Mouse (Mus musculus): ENCODE results near the gene Kdm4b. TPM values are rescaled to one million over a fixed set of nuclear protein-coding genes. Genes with fewer than 3 reads are reported as not detected.

Gene Kdm4b
- total and polyA plus RNA-seq, 2 experiments from 2014 or later = 53.2 to 133 TPM

- Histone ChIP-seq H3K9me3 (ENCODE audit: low read length) (no peaks in the 10 kb centered on the region), H3K36me3 (ENCODE audit: insufficient read depth) (peaks cover 67% of the 10 kb centered on the region), H3K27ac (ENCODE audit: low read depth, low read length) (0 out of 2 replicates have a peak overlapping the region, but pooled peaks have one; percentile 35), H3K4me2 (ENCODE audit: low read depth) (no peak overlapping the region), H3K27me3 (ENCODE audit: insufficient read depth, low read length) (no peaks in the 10 kb centered on the region), H3K4me1 (ENCODE audit: insufficient read depth) (no peaks in the 10 kb centered on the region), H3K9ac (no peak overlapping the region), H3K4me3 (ENCODE audit: low read depth, low read length) (no peak overlapping the region)
- WGBS = 60% methylated on average over 6 of the region's 6 CpGs
- no peak for TF ChIP-seq CTCF (IDR thresholded peaks at IDR 0.05; ENCODE audit: low read depth)
- ATAC-seq (no peak), DNase-seq (no peak)
Observed at GRCm38 (mm10) chr17:56379281-56379834, 53.5 kb downstream of the Kdm4b start.

- WGBS = 26% methylated on average over 6 of the region's 6 CpGs
- Histone ChIP-seq H3K4me2 (ENCODE audit: low read depth) (no peak overlapping the region), H3K36me3 (ENCODE audit: insufficient read depth) (peaks cover 70% of the 10 kb centered on the region), H3K27ac (ENCODE audit: low read depth, low read length) (peak overlapping the region; percentile 35; the same call in 1 of the 2 replicates), H3K4me1 (ENCODE audit: insufficient read depth) (no peaks in the 10 kb centered on the region), H3K4me3 (ENCODE audit: low read depth, low read length) (no peak overlapping the region), H3K9me3 (ENCODE audit: low read length) (no peaks in the 10 kb centered on the region), H3K27me3 (ENCODE audit: insufficient read depth, low read length) (no peaks in the 10 kb centered on the region), H3K9ac (0 out of 2 replicates have a peak overlapping the region, but pooled peaks have one; percentile 6)
- TF ChIP-seq CTCF (IDR thresholded peaks at IDR 0.05; ENCODE audit: low read depth) = no peak
- ATAC-seq = peak; percentile 87
- peak; percentile 56 for DNase-seq
Observed at GRCm38 (mm10) chr17:56380286-56380685, 54.4 kb downstream of the Kdm4b start.

- H3K9ac ChIP-seq = no peak overlapping the region
- H3K27ac ChIP-seq (ENCODE audit: low read depth, low read length) = 0 out of 2 replicates have a peak overlapping the region, but pooled peaks have one; percentile 29
- H3K36me3 ChIP-seq (ENCODE audit: insufficient read depth) = peaks cover 70% of the 10 kb centered on the region
- 74% methylated on average over 5 of the region's 5 CpGs for WGBS
- H3K4me1 ChIP-seq (ENCODE audit: insufficient read depth) = no peaks in the 10 kb centered on the region
- no peaks in the 10 kb centered on the region for H3K9me3 ChIP-seq (ENCODE audit: low read length)
- H3K4me3 ChIP-seq (ENCODE audit: low read depth, low read length) = no peak overlapping the region
- H3K27me3 ChIP-seq (ENCODE audit: insufficient read depth, low read length) = no peaks in the 10 kb centered on the region
- ATAC-seq = no peak
- no peak for TF ChIP-seq CTCF (IDR thresholded peaks at IDR 0.05; ENCODE audit: low read depth)
- no peak for DNase-seq
- H3K4me2 ChIP-seq (ENCODE audit: low read depth) = no peak overlapping the region
Observed at GRCm38 (mm10) chr17:56381183-56381582, 55.3 kb downstream of the Kdm4b start.

- Histone ChIP-seq H3K27me3 (ENCODE audit: insufficient read depth, low read length) (no peaks in the 10 kb centered on the region), H3K27ac (ENCODE audit: low read depth, low read length) (no peak overlapping the region), H3K9me3 (ENCODE audit: low read length) (no peaks in the 10 kb centered on the region), H3K9ac (no peak overlapping the region), H3K4me1 (ENCODE audit: insufficient read depth) (no peaks in the 10 kb centered on the region), H3K4me3 (ENCODE audit: low read depth, low read length) (no peak overlapping the region), H3K4me2 (ENCODE audit: low read depth) (no peak overlapping the region), H3K36me3 (ENCODE audit: insufficient read depth) (peaks cover 76% of the 10 kb centered on the region)
- DNase-seq (no peak), ATAC-seq (peak; percentile 36)
- 57% methylated on average over 8 of the region's 8 CpGs for WGBS
- no peak for TF ChIP-seq CTCF (IDR thresholded peaks at IDR 0.05; ENCODE audit: low read depth)
Observed at GRCm38 (mm10) chr17:56382997-56383396, 57.1 kb downstream of the Kdm4b start.

- peaks cover 79% of the 10 kb centered on the region for H3K36me3 ChIP-seq (ENCODE audit: insufficient read depth)
- WGBS = 74% methylated on average over 6 of the region's 6 CpGs
Observed at GRCm38 (mm10) chr17:56384903-56385302, 59.0 kb downstream of the Kdm4b start.

GRCm38 (mm10) chr17:56387612-56388011 lies 61.8 kb downstream of the Kdm4b start:
- WGBS = 85% methylated on average over 6 of the region's 6 CpGs
- H3K36me3 ChIP-seq (ENCODE audit: insufficient read depth) = peaks cover 83% of the 10 kb centered on the region
- no peak for TF ChIP-seq CTCF (IDR thresholded peaks at IDR 0.05; ENCODE audit: low read depth)

More at GRCm38 (mm10) chr17:56384903-56385302, 59.0 kb downstream of the Kdm4b start:
- no peak overlapping the region for H3K27ac ChIP-seq (ENCODE audit: low read depth, low read length)
- H3K27me3 ChIP-seq (ENCODE audit: insufficient read depth, low read length) = no peaks in the 10 kb centered on the region
- H3K4me1 ChIP-seq (ENCODE audit: insufficient read depth) = no peaks in the 10 kb centered on the region
- no peak for DNase-seq
- TF ChIP-seq CTCF (IDR thresholded peaks at IDR 0.05; ENCODE audit: low read depth) = no peak
- no peak overlapping the region for H3K4me3 ChIP-seq (ENCODE audit: low read depth, low read length)
- H3K4me2 ChIP-seq (ENCODE audit: low read depth) = no peak overlapping the region
- ATAC-seq = no peak
- H3K9ac ChIP-seq = no peak overlapping the region
- no peaks in the 10 kb centered on the region for H3K9me3 ChIP-seq (ENCODE audit: low read length)

GRCm38 (mm10) chr17:56393238-56393637 lies 67.4 kb downstream of the Kdm4b start:
- no peaks in the 10 kb centered on the region for H3K4me1 ChIP-seq (ENCODE audit: insufficient read depth)
- TF ChIP-seq CTCF (IDR thresholded peaks at IDR 0.05; ENCODE audit: low read depth) = no peak
- H3K4me3 ChIP-seq (ENCODE audit: low read depth, low read length) = no peak overlapping the region
- H3K9ac ChIP-seq = no peak overlapping the region
- no peaks in the 10 kb centered on the region for H3K27me3 ChIP-seq (ENCODE audit: insufficient read depth, low read length)
- H3K27ac ChIP-seq (ENCODE audit: low read depth, low read length) = no peak overlapping the region
- 89% methylated on average over 6 of the region's 6 CpGs for WGBS
- DNase-seq = no peak
- H3K36me3 ChIP-seq (ENCODE audit: insufficient read depth) = peaks cover 96% of the 10 kb centered on the region
- no peak overlapping the region for H3K4me2 ChIP-seq (ENCODE audit: low read depth)
- H3K9me3 ChIP-seq (ENCODE audit: low read length) = no peaks in the 10 kb centered on the region
- no peak for ATAC-seq

More at GRCm38 (mm10) chr17:56387612-56388011, 61.8 kb downstream of the Kdm4b start:
- ATAC-seq (no peak), DNase-seq (no peak)
- no peak overlapping the region for H3K27ac ChIP-seq (ENCODE audit: low read depth, low read length)
- no peak overlapping the region for H3K4me2 ChIP-seq (ENCODE audit: low read depth)
- no peaks in the 10 kb centered on the region for H3K4me1 ChIP-seq (ENCODE audit: insufficient read depth)
- no peaks in the 10 kb centered on the region for H3K27me3 ChIP-seq (ENCODE audit: insufficient read depth, low read length)
- no peak overlapping the region for H3K4me3 ChIP-seq (ENCODE audit: low read depth, low read length)
- H3K9me3 ChIP-seq (ENCODE audit: low read length) = no peaks in the 10 kb centered on the region
- H3K9ac ChIP-seq = no peak overlapping the region

All from forebrain, postnatal 0 days (tissue).